Mouse (Mus musculus): ENCODE data around the gene Dpp7. TPM values are rescaled to one million over a fixed set of nuclear protein-coding genes. Genes with fewer than 3 reads are reported as not detected.

Dpp7 gene
- polyA plus RNA-seq, 1 experiment from 2014 or later, result 26.2 TPM

DNA sequence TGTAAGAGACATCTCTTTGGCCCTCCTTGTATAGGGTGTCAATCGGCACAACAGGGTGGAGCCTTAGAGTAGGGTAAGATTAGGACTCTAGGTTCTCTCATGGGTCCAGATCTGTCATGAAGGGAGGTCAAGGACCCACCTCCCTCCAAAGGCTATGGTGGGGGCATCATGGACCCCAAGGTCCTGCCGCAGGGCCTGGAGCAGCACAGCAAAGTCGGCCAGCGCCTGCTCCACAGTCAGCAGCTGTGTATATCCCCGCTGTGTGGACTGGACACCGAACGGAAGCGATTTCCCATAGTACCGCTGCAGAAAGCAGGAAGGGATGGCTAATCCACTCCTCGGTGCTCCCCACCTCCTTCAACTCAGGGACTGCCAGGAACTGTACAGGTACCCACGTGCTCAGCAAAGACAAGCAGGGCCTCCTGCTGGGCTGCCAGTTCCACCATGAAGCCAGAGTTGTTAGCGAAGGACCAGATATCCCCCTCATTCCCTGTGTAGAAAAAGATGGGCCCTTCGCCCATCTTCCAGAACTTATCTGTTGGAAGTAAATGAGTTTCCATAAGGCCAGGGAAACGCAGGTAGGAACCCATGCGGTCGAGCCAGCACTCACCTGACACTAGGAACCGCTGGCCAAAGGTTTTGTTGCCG lies 616 bp downstream of the Dpp7 start:
- Histone ChIP-seq H3K9me3 (replicated peaks; ENCODE audit: control insufficient read depth, low read length, poor library complexity, severe bottlenecking) (no peaks in the 10 kb centered on the region), H3K36me3 (ENCODE audit: control insufficient read depth, insufficient read depth, low read length) (peaks cover 14% of the 10 kb centered on the region), H3K27ac (ENCODE audit: low read length) (no peak overlapping the region), H3K9ac (ENCODE audit: low read depth, low read length) (peak overlapping the region; percentile 71), H3K4me1 (ENCODE audit: control insufficient read depth, insufficient read depth, low read length) (peaks cover 14% of the 10 kb centered on the region), H3K27me3 (ENCODE audit: control insufficient read depth, insufficient read depth, low read depth, low read length) (no peaks in the 10 kb centered on the region), H3K4me3 (ENCODE audit: low read depth, low read length) (peak overlapping the region; percentile 60), H3K4me2 (ENCODE audit: low read length) (peak overlapping the region; percentile 91)
- 0 out of 2 replicates have a peak, but pooled peaks have one; percentile 22 for ATAC-seq
- WGBS, result 42% methylated on average over 18 of the region's 18 CpGs

DNA sequence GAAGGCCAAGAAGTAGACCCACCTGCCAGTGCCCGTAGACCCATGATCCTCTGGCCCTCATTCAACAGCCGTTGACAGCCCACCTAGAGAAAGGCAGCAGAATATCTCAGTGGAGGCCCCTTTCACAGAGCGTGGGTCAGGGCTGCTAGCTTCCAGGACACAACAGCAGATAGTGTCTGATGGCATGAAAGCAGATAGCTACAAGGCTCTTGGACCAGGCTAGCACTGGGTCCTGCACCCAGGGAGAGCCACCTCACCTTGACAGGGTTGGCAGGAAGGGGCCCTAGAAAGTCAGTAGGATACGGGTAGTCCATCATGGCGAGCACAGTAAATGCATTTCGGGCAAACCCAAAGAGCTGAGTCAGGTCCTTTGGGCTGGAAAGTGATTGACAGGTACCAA lies 1.9 kb downstream of the Dpp7 start:
- Histone ChIP-seq H3K9me3 (replicated peaks; ENCODE audit: control insufficient read depth, low read length, poor library complexity, severe bottlenecking) (no peaks in the 10 kb centered on the region), H3K4me2 (ENCODE audit: low read length) (no peak overlapping the region), H3K36me3 (ENCODE audit: control insufficient read depth, insufficient read depth, low read length) (peaks cover 27% of the 10 kb centered on the region), H3K27ac (ENCODE audit: low read length) (no peak overlapping the region), H3K9ac (ENCODE audit: low read depth, low read length) (no peak overlapping the region), H3K4me1 (ENCODE audit: control insufficient read depth, insufficient read depth, low read length) (peaks cover 14% of the 10 kb centered on the region), H3K27me3 (ENCODE audit: control insufficient read depth, insufficient read depth, low read depth, low read length) (no peaks in the 10 kb centered on the region), H3K4me3 (ENCODE audit: low read depth, low read length) (no peak overlapping the region)
- ATAC-seq, result no peak
- WGBS, result 86% methylated on average over 6 of the region's 6 CpGs

DNA sequence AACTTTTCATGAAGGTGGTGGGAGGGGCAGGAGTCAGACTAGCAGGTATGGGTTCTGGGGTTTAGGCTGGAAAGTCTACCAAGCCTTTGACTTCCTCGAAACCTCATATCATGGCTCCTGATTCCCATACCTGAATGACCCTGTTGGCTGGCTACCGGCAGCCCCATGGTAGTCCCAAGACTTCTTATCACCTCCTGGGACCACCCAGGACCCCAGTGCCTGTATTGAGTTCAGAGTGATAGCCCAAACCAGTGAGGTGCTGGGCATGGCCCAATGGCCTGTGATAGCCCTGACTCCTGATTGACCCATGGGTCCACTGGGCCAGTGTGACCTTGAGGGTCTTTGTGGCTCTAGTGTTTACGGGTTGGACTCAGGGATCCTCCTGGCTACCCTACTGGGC lies 5.5 kb downstream of the Dpp7 start:
- peaks cover 44% of the 10 kb centered on the region for H3K36me3 ChIP-seq (ENCODE audit: control insufficient read depth, insufficient read depth, low read length)
- H3K9me3 ChIP-seq (replicated peaks; ENCODE audit: control insufficient read depth, low read length, poor library complexity, severe bottlenecking), result no peaks in the 10 kb centered on the region
- no peak overlapping the region for H3K27ac ChIP-seq (ENCODE audit: low read length)
- H3K4me2 ChIP-seq (ENCODE audit: low read length), result no peak overlapping the region
- 93% methylated on average over 3 of the region's 3 CpGs for WGBS
- peaks cover 7% of the 10 kb centered on the region for H3K4me1 ChIP-seq (ENCODE audit: control insufficient read depth, insufficient read depth, low read length)
- no peak overlapping the region for H3K4me3 ChIP-seq (ENCODE audit: low read depth, low read length)
- ATAC-seq, result no peak
- H3K9ac ChIP-seq (ENCODE audit: low read depth, low read length), result no peak overlapping the region
- no peaks in the 10 kb centered on the region for H3K27me3 ChIP-seq (ENCODE audit: control insufficient read depth, insufficient read depth, low read depth, low read length)

DNA sequence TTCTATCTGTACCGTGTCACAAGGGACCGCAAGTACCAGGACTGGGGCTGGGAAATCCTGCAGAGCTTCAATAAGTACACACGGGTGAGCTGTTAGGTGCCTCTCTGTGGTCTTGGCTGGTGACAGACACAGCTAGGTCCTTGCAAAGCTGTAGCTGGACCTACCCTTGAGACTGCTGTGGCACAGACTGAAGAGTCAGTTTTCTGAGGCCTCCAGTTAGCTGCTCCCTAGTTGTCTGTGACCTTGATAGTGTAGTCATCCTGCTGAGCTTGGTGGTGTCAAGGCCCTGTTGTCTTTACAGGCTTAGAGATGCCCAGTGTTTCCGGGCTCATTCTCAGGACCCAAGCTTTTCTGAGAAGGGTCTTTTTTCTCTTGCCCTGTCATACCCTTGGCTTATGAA lies 6.7 kb downstream of the Dpp7 start:
- ATAC-seq, result no peak
- Histone ChIP-seq H3K9ac (ENCODE audit: low read depth, low read length) (no peak overlapping the region), H3K27ac (ENCODE audit: low read length) (no peak overlapping the region), H3K4me1 (ENCODE audit: control insufficient read depth, insufficient read depth, low read length) (no peaks in the 10 kb centered on the region), H3K36me3 (ENCODE audit: control insufficient read depth, insufficient read depth, low read length) (peaks cover 55% of the 10 kb centered on the region), H3K27me3 (ENCODE audit: control insufficient read depth, insufficient read depth, low read depth, low read length) (no peaks in the 10 kb centered on the region), H3K4me3 (ENCODE audit: low read depth, low read length) (no peak overlapping the region), H3K4me2 (ENCODE audit: low read length) (no peak overlapping the region), H3K9me3 (replicated peaks; ENCODE audit: control insufficient read depth, low read length, poor library complexity, severe bottlenecking) (no peaks in the 10 kb centered on the region)
- 95% methylated on average over 4 of the region's 4 CpGs for WGBS

DNA sequence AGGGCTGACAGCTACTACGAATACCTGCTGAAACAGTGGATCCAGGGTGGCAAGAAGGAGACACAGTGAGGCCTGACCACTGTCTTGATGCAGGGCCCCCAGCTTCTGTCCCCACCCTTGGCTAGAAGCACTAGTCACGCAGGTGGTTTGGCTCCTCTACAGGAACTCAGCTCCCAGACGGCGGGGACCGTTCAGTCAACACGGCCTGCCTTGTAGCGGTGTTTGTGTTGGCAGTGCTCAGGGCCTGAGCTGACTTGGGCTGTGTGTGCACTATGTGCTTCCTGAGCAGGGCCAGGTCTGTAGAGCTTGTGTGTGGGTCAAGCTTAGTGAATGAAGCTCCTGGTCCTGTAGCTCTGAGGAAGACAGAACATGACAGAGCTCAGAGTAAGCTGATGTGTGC lies 8.0 kb downstream of the Dpp7 start:
- Histone ChIP-seq H3K36me3 (ENCODE audit: control insufficient read depth, insufficient read depth, low read length) (peaks cover 58% of the 10 kb centered on the region), H3K4me2 (ENCODE audit: low read length) (no peak overlapping the region), H3K9ac (ENCODE audit: low read depth, low read length) (no peak overlapping the region), H3K27me3 (ENCODE audit: control insufficient read depth, insufficient read depth, low read depth, low read length) (no peaks in the 10 kb centered on the region), H3K4me3 (ENCODE audit: low read depth, low read length) (no peak overlapping the region), H3K4me1 (ENCODE audit: control insufficient read depth, insufficient read depth, low read length) (no peaks in the 10 kb centered on the region), H3K27ac (ENCODE audit: low read length) (no peak overlapping the region), H3K9me3 (replicated peaks; ENCODE audit: control insufficient read depth, low read length, poor library complexity, severe bottlenecking) (no peaks in the 10 kb centered on the region)
- no peak for ATAC-seq
- WGBS, result 92% methylated on average over 7 of the region's 7 CpGs

DNA sequence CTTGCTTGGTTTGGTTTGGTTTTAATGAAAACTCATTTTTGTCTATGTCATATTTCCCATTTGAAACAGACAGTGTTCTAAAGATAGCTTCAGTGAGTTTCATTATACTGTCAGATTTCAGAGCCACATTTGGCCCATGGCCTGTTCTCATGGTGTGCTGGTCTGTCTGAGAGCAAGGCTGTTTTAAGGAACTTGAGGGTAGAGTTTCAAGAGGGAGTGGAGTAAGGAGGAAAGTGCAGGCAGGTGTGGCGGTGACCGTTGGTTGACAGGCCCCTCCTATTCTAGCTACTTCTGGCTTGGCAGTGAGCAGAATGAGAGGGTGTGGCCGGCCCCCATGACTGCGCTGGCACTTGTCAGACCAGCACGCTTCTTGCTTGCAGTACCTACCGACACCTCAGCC lies 17.9 kb downstream of the Dpp7 start:
- no peak for ATAC-seq
- WGBS, result 92% methylated on average over 6 of the region's 6 CpGs
- no peak overlapping the region for H3K4me3 ChIP-seq (ENCODE audit: low read depth, low read length)
- H3K36me3 ChIP-seq (ENCODE audit: control insufficient read depth, insufficient read depth, low read length), result peaks cover 49% of the 10 kb centered on the region
- peaks cover 6% of the 10 kb centered on the region for H3K4me1 ChIP-seq (ENCODE audit: control insufficient read depth, insufficient read depth, low read length)
- H3K9me3 ChIP-seq (replicated peaks; ENCODE audit: control insufficient read depth, low read length, poor library complexity, severe bottlenecking), result no peaks in the 10 kb centered on the region
- no peak overlapping the region for H3K4me2 ChIP-seq (ENCODE audit: low read length)
- no peak overlapping the region for H3K27ac ChIP-seq (ENCODE audit: low read length)
- H3K27me3 ChIP-seq (ENCODE audit: control insufficient read depth, insufficient read depth, low read depth, low read length), result no peaks in the 10 kb centered on the region
- no peak overlapping the region for H3K9ac ChIP-seq (ENCODE audit: low read depth, low read length)

DNA sequence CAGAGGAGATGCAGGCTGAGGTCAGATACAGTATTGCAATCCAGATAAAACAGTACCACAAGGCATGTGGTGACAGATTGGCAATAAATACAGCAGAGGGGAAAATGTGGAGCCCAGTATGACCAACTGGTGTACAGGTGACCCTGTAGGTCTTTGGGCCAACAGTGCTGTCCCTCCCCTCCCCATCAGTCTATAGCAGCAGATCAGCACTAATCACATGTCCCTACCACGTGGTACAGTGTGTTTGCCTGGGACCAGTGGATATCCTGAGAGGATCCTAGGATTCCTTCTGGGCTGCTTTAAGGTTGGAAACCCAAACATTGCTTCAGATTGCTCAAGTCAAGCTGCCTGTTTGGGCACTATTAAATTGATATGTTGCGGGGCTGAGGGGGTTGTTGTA lies 22.6 kb downstream of the Dpp7 start:
- H3K27me3 ChIP-seq (ENCODE audit: control insufficient read depth, insufficient read depth, low read depth, low read length), result no peaks in the 10 kb centered on the region
- H3K9me3 ChIP-seq (replicated peaks; ENCODE audit: control insufficient read depth, low read length, poor library complexity, severe bottlenecking), result no peaks in the 10 kb centered on the region
- H3K27ac ChIP-seq (ENCODE audit: low read length), result no peak overlapping the region
- peaks cover 16% of the 10 kb centered on the region for H3K4me1 ChIP-seq (ENCODE audit: control insufficient read depth, insufficient read depth, low read length)
- peaks cover 29% of the 10 kb centered on the region for H3K36me3 ChIP-seq (ENCODE audit: control insufficient read depth, insufficient read depth, low read length)
- no peak for ATAC-seq
- WGBS, result 85% methylated on average over 2 of the region's 2 CpGs
- peak overlapping the region; percentile 82 for H3K9ac ChIP-seq (ENCODE audit: low read depth, low read length)
- H3K4me3 ChIP-seq (ENCODE audit: low read depth, low read length), result peak overlapping the region; percentile 67
- H3K4me2 ChIP-seq (ENCODE audit: low read length), result peak overlapping the region; percentile 91

DNA sequence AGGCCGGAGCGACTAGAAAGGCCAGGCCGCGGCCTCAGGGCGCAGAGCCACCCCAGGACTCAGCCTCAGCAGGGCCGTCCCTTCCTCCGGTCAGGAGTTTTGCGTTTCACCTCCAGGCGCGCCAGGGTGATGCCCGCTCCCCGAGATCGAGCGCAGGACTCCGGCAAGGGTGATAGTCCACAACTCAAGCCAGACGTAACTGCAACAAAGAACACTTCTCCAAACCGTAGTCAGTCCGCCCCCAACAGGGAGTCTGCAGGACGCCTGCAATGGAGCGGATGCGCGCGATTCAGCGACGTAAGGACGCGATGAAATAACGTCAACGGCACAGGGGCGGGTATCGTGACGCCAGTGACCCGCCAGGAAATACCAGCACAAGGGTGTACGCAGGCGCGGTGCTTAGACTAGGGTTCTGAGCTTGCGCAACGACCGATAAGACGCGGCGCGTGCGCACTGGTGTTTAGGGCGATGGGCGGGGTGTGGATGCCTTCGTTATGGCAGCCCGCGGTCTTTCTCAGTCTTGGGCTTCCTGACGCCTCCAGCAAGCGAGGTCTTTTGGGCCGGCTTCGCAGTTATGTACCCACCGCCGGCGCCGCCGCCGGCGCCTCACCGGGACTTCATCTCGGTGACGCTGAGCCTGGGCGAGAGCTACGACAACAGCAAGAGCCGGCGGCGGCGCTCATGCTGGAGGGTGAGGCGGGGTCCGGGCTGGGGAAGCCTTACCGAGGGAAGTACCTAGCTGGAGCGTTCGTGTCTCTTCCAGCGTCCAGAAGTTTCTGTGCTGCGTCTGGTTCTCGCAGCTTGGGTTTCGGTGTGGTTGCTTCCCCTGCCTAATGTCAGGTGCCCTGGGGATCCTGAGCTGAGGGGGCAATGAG lies 23.6 kb downstream of the Dpp7 start, which contains the start of gene Man1b1:
Gene Man1b1 (plus strand): TSS at position 53 of the 875 bp plus-strand sequence.
- ATAC-seq, result peak; percentile 98
- Histone ChIP-seq H3K27me3 (ENCODE audit: control insufficient read depth, insufficient read depth, low read depth, low read length) (no peaks in the 10 kb centered on the region), H3K9ac (ENCODE audit: low read depth, low read length) (peak within 1 kb of the TSS; percentile 88), H3K4me2 (ENCODE audit: low read length) (peak within 1 kb of the TSS; percentile 91), H3K36me3 (ENCODE audit: control insufficient read depth, insufficient read depth, low read length) (peaks cover 21% of the 10 kb centered on the region), H3K4me1 (ENCODE audit: control insufficient read depth, insufficient read depth, low read length) (peaks cover 16% of the 10 kb centered on the region), H3K27ac (ENCODE audit: low read length) (peak within 1 kb of the TSS; percentile 86), H3K9me3 (replicated peaks; ENCODE audit: control insufficient read depth, low read length, poor library complexity, severe bottlenecking) (no peaks in the 10 kb centered on the region), H3K4me3 (ENCODE audit: low read depth, low read length) (peak within 1 kb of the TSS; percentile 67)
- WGBS, result under 1% methylated on average over 78 of the region's 78 CpGs

DNA sequence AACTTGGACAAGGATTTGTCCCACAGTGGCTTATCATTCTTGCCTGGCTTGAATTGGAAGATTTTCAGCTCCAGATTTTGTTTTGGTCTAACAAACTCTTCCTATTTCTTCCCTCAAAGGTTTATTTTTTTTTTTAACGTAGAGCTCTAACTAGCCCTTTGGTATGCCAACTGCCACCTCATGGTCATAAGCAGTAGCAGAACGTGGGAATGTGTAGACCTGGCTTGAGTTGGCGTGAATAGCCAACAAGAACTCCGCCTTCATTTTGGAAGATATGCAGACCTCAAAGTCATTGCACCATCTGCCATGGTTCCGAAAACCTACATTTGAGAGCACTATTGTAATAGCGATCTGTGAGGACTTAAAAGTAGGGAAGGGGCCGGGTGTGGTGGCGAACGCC lies 24.7 kb downstream of the Dpp7 start:
- ATAC-seq, result no peak

More for the DNA sequence above, 24.7 kb downstream of the Dpp7 start:
- H3K4me2 ChIP-seq (ENCODE audit: low read length), result peak overlapping the region; percentile 67
- H3K36me3 ChIP-seq (ENCODE audit: control insufficient read depth, insufficient read depth, low read length), result peaks cover 19% of the 10 kb centered on the region
- no peaks in the 10 kb centered on the region for H3K27me3 ChIP-seq (ENCODE audit: control insufficient read depth, insufficient read depth, low read depth, low read length)
- no peaks in the 10 kb centered on the region for H3K9me3 ChIP-seq (replicated peaks; ENCODE audit: control insufficient read depth, low read length, poor library complexity, severe bottlenecking)
- WGBS, result 68% methylated on average over 9 of the region's 9 CpGs
- peaks cover 16% of the 10 kb centered on the region for H3K4me1 ChIP-seq (ENCODE audit: control insufficient read depth, insufficient read depth, low read length)
- peak overlapping the region; percentile 67 for H3K4me3 ChIP-seq (ENCODE audit: low read depth, low read length)
- H3K27ac ChIP-seq (ENCODE audit: low read length), result no peak overlapping the region
- H3K9ac ChIP-seq (ENCODE audit: low read depth, low read length), result peak overlapping the region; percentile 88
